Mouse (Mus musculus) hindbrain, embryonic 13.5 days (tissue): ENCODE measurements around the gene Was. TPM values are rescaled to one million over a fixed set of nuclear protein-coding genes. Genes with fewer than 3 reads are reported as not detected.
"Not testable (repeated sequence)": the region's sequence is repeated elsewhere in the genome, so short reads cannot be mapped to it uniquely, and the experiment has no call there.

Experiments used
- ATAC-seq: fragments of 200-750 bp; cut with Nextera tagmentation; 2 replicates; pipeline ENCODE4 v1.8.0; 2017; ENCODE audit warnings: moderate TSS enrichment; ENCODE audit not compliant: low FRiP score
- H3K27ac ChIP-seq: fragments of 300-500 bp; sonication (generic); 2 replicates; pipeline ENCODE4 v1.5.1; 2015; ENCODE audit warnings: inconsistent platforms, mild to moderate bottlenecking, moderate library complexity
- H3K27me3 ChIP-seq: fragments of 300-500 bp; sonication (generic); 2 replicates; pipeline ENCODE4 v1.6.1; 2015; ENCODE audit warnings: mild to moderate bottlenecking, inconsistent platforms
- H3K36me3 ChIP-seq: fragments of 300-500 bp; sonication (generic); 2 replicates; pipeline ENCODE4 v1.6.1; 2015; ENCODE audit warnings: mild to moderate bottlenecking, inconsistent platforms
- H3K4me1 ChIP-seq: fragments of 300-500 bp; sonication (generic); replicated peaks from 2 replicates; pipeline ENCODE4 v1.6.1; 2015; ENCODE audit warnings: inconsistent platforms
- H3K4me2 ChIP-seq: fragments of 300-500 bp; sonication (generic); 2 replicates; pipeline ENCODE4 v1.6.1; 2015; ENCODE audit warnings: inconsistent platforms, mild to moderate bottlenecking, moderate library complexity
- H3K4me3 ChIP-seq: fragments of 300-500 bp; sonication (generic); 2 replicates; pipeline ENCODE4 v1.5.1; 2015; ENCODE audit warnings: mild to moderate bottlenecking, inconsistent platforms
- H3K9ac ChIP-seq: fragments of 300-500 bp; sonication (generic); 2 replicates; pipeline ENCODE4 v1.6.1; 2015; ENCODE audit warnings: mild to moderate bottlenecking, inconsistent platforms
- H3K9me3 ChIP-seq: fragments of 300-500 bp; sonication (generic); 2 replicates; pipeline ENCODE4 v1.6.1; 2016; ENCODE audit warnings: inconsistent platforms
- WGBS: fragments of 180-500 bp; shearing (Covaris S2); methylation state at CpG from one replicate; pipeline ENCODE4 v1.1.7; 2015; 5-methylcytosine and 5-hydroxymethylcytosine counted together
- polyA plus RNA-seq: library from polyadenylated mRNA; unstranded; fragments of >200 nt; fragmentation: Nextera tagmentation; extraction: Ambion mirVana; gene quantifications from 2 replicates; pipeline ENCODE4 v1.2.1, GENCODE M21; 2015

Was gene
- polyA plus RNA-seq, 1 experiment from 2014 or later, result 0.18 TPM

GRCm38 (mm10) chrX:8051044-8051781 lies 39.1 kb downstream of the Was start:
- WGBS, result 89% methylated on average over 8 of the region's 8 CpGs
- not testable (repeated sequence) for H3K9ac ChIP-seq, H3K4me3 ChIP-seq, H3K27me3 ChIP-seq, H3K4me2 ChIP-seq, H3K9me3 ChIP-seq, ATAC-seq, H3K36me3 ChIP-seq, H3K27ac ChIP-seq, H3K4me1 ChIP-seq

DNA sequence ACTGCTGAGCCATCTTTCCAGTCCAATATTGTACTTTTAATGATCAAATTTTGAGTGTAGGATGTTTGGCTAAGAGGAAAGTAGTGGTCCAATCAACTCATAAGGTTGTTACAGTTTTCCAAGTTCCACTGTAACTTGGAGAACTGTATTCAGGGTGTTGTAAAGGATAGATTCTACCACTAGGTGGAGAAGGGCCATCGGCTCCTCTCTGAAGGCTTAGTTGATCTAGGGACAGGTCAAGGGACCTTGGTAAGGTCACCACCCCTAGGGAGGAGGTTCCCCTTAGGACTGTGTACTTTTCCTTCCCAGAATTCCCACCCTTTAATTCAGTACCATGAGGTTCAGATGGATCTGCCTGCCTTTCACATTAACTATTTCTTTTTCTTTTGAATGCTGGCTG lies 57.3 kb downstream of the Was start:
- H3K36me3 ChIP-seq, result no peaks in the 10 kb centered on the region
- H3K4me3 ChIP-seq, result no peak overlapping the region
- 55% methylated on average over 1 of the region's 1 CpGs for WGBS
- no peak overlapping the region for H3K4me2 ChIP-seq
- ATAC-seq, result no peak
- no peak overlapping the region for H3K9ac ChIP-seq
- no peak overlapping the region for H3K27ac ChIP-seq
- no peaks in the 10 kb centered on the region for H3K4me1 ChIP-seq
- no peaks in the 10 kb centered on the region for H3K9me3 ChIP-seq
- H3K27me3 ChIP-seq, result no peaks in the 10 kb centered on the region

Other genes starting within 250 kb of the Was start
- 44.2 and 48.3 TPM in 2 replicates for gene Otud5, start 249.1 kb downstream of the Was start, polyA plus RNA-seq
- 16.0 and 18.7 TPM in 2 replicates for gene Pim2, start 212.2 kb downstream of the Was start, polyA plus RNA-seq
- 40.9 and 42.3 TPM in 2 replicates for gene Slc35a2, start 206.5 kb downstream of the Was start, polyA plus RNA-seq
- gene Pqbp1, start 191.2 kb downstream of the Was start, polyA plus RNA-seq, result 214 and 222 TPM in 2 replicates
- gene Timm17b, start 191.1 kb downstream of the Was start, polyA plus RNA-seq, result 159 and 162 TPM in 2 replicates
- gene Gm10491, start 182.7 kb downstream of the Was start, polyA plus RNA-seq, result not detected in 2 replicates
- gene Gm10490, start 181.0 kb downstream of the Was start, polyA plus RNA-seq, result not detected in 2 replicates
- 223 and 225 TPM in 2 replicates for gene Pcsk1n, start 170.7 kb downstream of the Was start, polyA plus RNA-seq
- 0.16 TPM in 1 of 2 replicates, not detected in the other for gene Eras, start 161.9 kb downstream of the Was start, polyA plus RNA-seq
- 65.1 and 66.1 TPM in 2 replicates for gene Hdac6, start 142.6 kb downstream of the Was start, polyA plus RNA-seq
- gene Gata1, start 112.4 kb downstream of the Was start, polyA plus RNA-seq, result 0.23 and 0.29 TPM in 2 replicates
- 0.31 and 0.53 TPM in 2 replicates for gene Glod5, start 72.0 kb downstream of the Was start, polyA plus RNA-seq
- gene Suv39h1, start 15.7 kb downstream of the Was start, polyA plus RNA-seq, result 39.9 and 40.8 TPM in 2 replicates
- gene Wdr13, start 42.4 kb upstream of the Was start, polyA plus RNA-seq, result 58.5 and 60.9 TPM in 2 replicates
- gene Rbm3, start 55.4 kb upstream of the Was start, polyA plus RNA-seq, result 336 and 358 TPM in 2 replicates
- 19.8 and 21.0 TPM in 2 replicates for gene Tbc1d25, start 85.7 kb upstream of the Was start, polyA plus RNA-seq
- 26.4 and 29.5 TPM in 2 replicates for gene Ebp, start 103.0 kb upstream of the Was start, polyA plus RNA-seq
- gene Porcn, start 116.0 kb upstream of the Was start, polyA plus RNA-seq, result 43.4 and 50.0 TPM in 2 replicates
- gene Ftsj1, start 161.9 kb upstream of the Was start, polyA plus RNA-seq, result 46.9 and 48.4 TPM in 2 replicates
- gene Slc38a5, start 180.6 kb upstream of the Was start, polyA plus RNA-seq, result 30.0 and 30.6 TPM in 2 replicates
- gene Ssxb10, start 236.9 kb upstream of the Was start, polyA plus RNA-seq, result not detected in 2 replicates